Mouse (Mus musculus) erythroid progenitor cell, adult 5-6 weeks (primary cell): ENCODE results near the gene Fam171a2. TPM values are rescaled to one million over a fixed set of nuclear protein-coding genes. Genes with fewer than 3 reads are reported as not detected.
"Not testable (repeated sequence)": the region's sequence is repeated elsewhere in the genome, so short reads cannot be mapped to it uniquely, and the experiment has no call there.

Source experiments
- ATAC-seq: replicated peaks from 2 replicates; pipeline ENCODE4 v1.8.0; 2016; ENCODE audit warnings: moderate number of reproducible peaks, mild to moderate bottlenecking, moderate TSS enrichment, inconsistent platforms; ENCODE audit not compliant: poor library complexity, low FRiP score, severe bottlenecking
- total RNA-seq, 2 experiments: library from RNA; stranded (forward) in 1 of 2; stranded (reverse) in 1 of 2; fragments of 150-400 nt in 1 of 2; fragments of 186-747, 209-891 nt in 1 of 2; gene quantifications; 2 replicates each; pipeline versions ENCODE4 v1.2.3 to v1.2.4; 2015 to 2017; ENCODE audit warnings: low replicate concordance in 2 of 2

The Fam171a2 gene
- total RNA-seq, 2 experiments from 2014 or later: not detected

DNA sequence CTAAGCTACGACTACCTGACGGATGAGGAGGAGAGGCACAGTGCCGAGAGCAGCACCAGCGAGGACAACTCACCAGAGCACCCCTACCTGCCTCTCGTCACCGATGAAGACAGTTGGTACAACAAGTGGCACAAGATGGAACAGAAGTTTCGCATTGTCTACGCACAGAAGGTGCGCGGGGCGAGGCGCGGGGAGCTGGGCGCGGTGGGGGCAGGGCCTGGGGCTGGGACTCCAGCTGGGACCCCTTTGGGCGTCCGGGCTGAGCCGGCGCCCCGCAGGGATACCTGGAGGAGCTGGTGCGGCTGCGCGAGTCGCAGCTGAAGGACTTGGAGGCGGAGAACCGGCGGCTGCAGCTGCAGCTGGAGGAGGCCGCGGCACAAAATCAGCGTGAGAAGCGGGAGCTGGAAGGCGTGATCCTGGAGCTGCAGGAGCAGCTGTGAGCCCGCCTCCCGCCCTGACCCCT, 47.8 kb downstream of the Fam171a2 start:
- no peak for ATAC-seq

DNA sequence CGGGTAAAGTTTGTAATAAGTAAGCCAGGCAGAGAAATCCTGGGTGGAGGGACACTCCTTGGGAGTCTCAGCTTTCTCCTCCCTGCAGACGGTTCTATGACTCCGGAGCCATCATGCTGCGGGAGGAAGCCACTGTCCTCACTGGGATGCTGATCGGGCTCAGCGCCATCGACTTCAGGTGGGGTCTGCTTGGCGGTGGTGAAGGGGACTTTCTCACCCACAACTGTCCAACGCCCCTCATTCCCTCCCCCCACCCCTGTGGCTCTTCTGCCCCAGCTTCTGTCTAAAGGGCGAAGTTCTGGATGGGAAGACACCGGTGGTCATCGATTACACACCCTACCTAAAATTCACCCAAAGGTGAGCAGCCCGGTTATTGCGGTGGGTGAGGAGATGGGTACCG, 48.4 kb downstream of the Fam171a2 start:
- ATAC-seq: no peak

DNA sequence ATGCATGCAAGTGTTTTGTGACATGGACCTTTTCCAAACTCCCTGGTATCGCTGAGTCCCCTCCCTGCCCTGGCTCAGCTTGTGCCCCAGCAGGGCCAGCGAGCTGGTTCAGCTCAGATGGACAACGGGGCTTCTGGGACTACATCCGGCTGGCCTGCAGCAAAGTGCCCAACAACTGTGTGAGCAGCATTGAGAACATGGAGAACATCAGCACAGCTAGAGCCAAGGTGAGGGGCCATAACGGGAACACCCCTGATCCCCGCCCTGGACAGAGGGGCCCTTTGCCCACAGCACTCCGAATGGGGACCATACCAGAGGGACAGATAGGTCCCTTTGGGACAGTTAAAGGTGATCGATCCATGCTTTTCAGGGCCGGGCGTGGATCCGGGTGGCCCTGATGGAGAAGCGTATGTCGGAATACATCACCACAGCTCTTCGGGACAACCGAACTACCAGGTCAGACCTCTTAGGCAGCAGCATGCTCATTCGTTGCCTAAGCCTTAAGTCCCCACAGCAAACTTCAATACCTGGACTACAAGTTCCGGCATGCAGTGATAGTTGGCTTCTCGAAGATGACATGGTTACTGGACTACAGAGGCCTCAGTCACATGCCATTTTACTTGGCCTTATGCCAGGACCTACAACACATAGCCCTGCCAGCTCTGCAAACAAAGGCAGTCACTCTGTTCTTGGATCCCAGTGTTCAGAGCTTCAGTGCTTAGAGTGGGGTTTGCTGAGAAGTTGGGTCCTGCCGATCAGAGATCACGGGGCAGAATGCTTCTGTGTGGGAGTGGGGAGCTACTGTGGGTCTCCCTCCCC, 49.3 kb downstream of the Fam171a2 start:
- no peak for ATAC-seq

DNA sequence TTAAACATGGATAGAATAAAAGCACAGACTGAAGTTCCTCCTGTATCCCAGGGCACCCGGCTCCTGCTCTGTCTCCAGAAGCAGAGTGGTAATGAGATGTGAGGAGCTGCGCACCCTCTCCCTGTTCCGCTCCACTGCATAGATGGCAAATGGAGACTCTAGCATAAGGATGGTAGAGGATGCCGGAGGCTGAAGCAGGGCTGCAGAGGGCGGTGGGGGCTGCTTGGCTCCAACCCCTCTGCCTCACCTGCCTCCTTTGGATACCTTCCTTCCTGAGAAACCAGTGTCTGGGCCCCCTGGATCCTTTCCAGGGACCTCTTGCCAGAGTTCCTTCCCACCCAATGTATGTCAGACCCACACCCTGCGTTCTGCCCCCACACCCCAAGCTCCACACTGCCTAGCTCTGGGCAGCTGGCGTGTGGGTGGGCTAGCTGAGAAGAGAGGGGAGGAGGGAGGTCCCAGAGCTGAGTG, 50.8 kb downstream of the Fam171a2 start:
- ATAC-seq: no peak

DNA sequence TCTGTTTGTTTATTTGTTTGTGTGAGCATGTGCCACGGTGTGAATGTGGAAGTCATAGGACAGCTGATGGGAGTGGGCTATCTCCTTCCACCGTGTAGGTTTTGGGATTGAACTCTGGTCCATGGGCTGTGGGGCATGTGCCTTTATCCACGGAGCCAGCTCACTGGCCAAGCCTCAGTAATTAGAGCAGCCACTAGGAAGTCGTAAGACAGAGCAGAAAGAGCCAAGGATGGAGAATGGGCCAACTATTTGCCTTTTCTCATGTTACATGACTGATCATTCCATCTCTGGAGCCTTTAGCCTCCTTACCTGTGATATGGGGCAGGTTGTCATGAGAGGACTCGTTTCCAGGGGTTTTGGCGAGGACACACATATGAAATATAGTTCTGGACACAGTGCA, 51.2 kb downstream of the Fam171a2 start:
- ATAC-seq: no peak

DNA sequence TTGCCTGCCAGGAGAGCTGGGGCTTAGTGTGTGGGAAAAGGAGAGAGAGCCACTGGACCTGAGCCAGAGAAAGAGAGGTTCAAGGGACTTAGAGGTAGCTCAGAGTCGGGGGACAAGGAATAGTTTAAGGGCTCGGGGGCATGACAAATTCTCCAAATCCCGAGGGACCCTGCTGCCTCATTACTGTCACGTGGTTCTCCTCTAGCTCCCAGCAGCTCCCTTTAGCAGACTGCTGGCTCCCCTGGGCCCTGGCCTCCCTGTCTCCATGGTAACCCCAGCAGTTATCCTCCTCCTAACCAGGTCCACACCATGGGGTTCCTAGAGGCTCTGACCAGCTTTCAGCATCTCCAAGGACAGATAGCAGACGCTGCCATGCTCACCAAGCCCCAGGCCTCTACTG, 52.2 kb downstream of the Fam171a2 start:
- ATAC-seq: no peak

DNA sequence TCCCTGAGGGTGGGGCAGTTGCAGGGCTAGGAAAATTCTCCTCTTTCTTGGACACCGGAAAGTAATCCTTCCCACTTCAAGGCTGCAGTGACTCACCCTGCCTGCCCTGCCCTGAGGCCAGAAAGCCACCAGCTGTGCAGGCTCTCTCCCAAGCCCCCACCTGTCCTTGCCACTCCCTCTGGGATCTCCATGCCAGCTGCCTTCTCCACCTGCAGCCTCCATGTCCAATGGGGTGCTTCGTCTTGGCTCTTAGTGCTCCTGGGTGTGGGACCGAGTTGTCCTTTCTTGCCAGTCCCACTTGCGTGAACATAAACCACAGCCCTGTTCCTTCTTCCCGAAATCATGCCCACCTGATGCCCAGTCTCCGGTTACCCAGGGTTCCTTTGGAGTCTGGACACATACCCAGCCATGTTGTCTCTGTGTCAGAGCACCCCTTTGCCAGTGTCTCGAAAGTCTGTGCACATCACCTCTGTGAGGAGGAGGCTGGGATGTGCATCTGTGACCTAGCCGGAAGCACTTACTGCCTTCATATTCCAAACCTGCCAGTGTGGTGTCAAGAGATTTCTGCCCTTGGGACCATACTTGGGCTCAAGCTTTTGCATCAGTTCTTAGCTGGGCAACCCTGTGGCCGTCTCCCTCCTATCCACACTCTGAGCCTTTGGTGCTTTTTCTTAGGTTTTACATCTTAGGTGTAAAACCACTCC, 52.9 kb downstream of the Fam171a2 start:
- ATAC-seq: no peak

DNA sequence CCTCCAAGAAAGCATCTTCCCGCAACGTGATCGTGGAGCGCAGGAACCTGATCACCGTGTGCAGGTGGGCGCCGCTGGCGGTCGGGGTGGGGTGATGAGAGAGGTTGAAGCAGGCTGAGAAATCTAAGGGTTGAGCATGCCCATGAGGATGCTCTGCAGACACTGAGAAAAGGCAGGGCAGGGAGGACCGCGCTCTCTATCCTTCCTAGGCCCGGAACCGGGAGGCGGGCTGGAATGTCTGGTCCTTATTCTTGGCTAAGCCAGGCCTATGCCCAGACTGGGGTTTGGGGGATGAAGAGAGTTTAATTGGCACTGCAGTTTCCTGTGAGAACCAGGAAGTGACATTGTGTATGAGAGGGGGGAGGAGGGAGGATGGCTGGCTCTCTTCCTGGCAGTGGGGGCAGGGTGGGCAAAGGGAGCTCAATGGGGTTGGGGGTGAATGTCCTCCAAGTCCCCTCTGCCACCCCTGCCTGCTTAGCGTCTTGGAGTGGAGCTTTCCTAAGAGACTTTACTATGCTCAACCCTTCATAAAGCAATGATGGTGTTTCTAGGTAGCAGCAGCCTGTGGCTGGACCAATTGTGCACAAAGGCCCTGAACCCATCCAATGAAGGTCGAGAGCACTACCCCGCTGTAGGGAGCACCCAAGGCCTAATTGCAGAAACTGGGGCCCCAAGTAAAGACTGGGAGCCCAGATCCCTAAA, 53.6 kb downstream of the Fam171a2 start:
- ATAC-seq: no peak

DNA sequence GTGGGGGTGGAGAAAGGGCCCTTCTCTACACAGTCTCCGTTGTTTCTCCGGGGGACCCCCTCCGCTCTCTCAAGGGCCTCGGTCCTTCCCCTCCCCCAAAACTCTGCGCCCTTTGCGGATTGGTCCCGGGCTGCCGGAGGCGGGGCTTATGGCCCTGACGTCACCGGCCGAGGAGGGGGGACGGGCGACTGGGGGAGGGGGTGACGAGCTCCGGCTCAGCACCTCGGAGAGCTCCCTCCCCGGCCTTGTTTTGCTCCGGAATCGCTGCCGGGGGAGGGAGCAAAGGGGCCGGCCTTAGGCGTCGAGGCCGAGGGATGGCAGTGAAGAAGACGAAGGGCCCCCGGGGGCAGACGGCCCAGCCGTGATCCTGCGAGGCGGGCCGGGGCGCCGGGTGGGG, 54.2 kb downstream of the Fam171a2 start, which contains the start of gene Rundc3a:
Gene Rundc3a, plus strand, starts transcription at position 166 of the 397 bp plus-strand sequence.
- ATAC-seq: no peak

DNA sequence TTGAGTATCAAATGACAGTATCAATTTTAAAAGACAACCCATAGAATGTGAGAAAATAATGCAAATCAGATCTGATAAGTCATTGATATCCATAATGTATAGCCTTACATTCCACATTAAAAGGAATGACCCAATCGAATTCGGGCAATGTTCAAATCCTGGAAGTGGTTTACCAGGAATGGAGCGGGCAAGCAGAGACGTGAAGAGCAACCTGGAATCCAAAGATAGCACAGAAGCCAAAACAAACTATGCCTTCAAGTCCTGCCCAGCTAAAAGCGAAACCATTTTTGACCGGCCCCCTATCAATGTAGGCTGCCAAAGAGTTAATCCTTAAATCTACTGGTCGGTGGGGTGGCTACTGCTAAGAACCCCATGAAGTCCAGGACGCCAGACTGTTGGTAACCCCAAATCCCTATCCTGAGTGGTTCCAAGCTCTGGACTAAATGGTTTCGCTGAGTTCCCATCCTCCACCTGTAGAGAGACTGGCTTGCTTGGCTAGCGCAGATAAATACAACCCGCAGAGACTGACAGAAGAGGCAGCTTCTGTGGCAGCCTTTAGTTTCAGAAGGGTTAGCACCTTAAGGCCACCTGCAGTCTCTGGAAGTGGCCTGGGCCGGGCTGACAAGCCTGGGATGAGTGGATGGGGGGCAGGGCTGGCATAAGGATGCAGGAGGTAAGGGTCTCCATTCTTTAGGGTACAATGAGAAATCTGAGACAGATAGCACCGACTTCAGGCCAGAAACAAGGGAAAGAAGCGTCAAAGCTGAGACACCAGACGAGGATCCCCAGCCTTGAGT, 54.8 kb downstream of the Fam171a2 start:
- no peak for ATAC-seq

DNA sequence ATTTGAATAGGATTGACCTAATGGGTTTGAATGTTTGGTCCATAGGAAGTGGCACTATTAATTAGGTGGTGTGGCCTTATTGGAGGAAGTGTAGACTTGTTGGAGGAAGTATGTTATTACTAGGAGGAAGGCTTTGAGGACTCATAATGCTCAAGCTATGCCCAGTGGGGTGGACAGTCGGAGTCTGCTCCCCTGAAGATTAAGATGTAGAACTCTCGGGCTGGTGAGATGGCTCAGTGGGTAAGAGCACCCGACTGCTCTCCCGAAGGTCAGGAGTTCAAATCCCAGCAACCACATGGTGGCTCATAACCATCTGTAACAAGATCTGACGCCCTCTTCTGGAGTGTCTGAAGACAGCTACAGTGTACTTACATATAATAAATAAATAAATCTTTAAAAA, 58.0 kb downstream of the Fam171a2 start:
- not testable (repeated sequence) for ATAC-seq

Other genes with a start within 250 kb of the Fam171a2 start
- 11.9 and 36.9 TPM in 2 replicates for gene Hdac5, start 217.5 kb downstream of the Fam171a2 start, total RNA-seq (2015; ENCODE audit: low replicate concordance)
- 6.4 and 9.9 TPM in 2 replicates for gene Hdac5, start 217.5 kb downstream of the Fam171a2 start, total RNA-seq (2017; ENCODE audit: low replicate concordance)
- gene BC030867, start 198.8 kb downstream of the Fam171a2 start, total RNA-seq (2015; ENCODE audit: low replicate concordance): 26.7 and 30.2 TPM in 2 replicates
- gene BC030867, start 198.8 kb downstream of the Fam171a2 start, total RNA-seq (2017; ENCODE audit: low replicate concordance): 14.4 and 14.5 TPM in 2 replicates
- gene Asb16, start 178.9 kb downstream of the Fam171a2 start, total RNA-seq (2015; ENCODE audit: low replicate concordance): not detected in 2 replicates
- gene Asb16, start 178.9 kb downstream of the Fam171a2 start, total RNA-seq (2017; ENCODE audit: low replicate concordance): not detected in 2 replicates
- 46.1 and 52.6 TPM in 2 replicates for gene Tmub2, start 162.8 kb downstream of the Fam171a2 start, total RNA-seq (2015; ENCODE audit: low replicate concordance)
- gene Tmub2, start 162.8 kb downstream of the Fam171a2 start, total RNA-seq (2017; ENCODE audit: low replicate concordance): 36.9 and 43.5 TPM in 2 replicates
- gene Atxn7l3, start 151.1 kb downstream of the Fam171a2 start, total RNA-seq (2015; ENCODE audit: low replicate concordance): 14.3 and 22.0 TPM in 2 replicates
- gene Atxn7l3, start 151.1 kb downstream of the Fam171a2 start, total RNA-seq (2017; ENCODE audit: low replicate concordance): 9.8 and 16.8 TPM in 2 replicates
- 77.5 and 82.2 TPM in 2 replicates for gene Ubtf, start 127.9 kb downstream of the Fam171a2 start, total RNA-seq (2015; ENCODE audit: low replicate concordance)
- 281 and 468 TPM in 2 replicates for gene Ubtf, start 127.9 kb downstream of the Fam171a2 start, total RNA-seq (2017; ENCODE audit: low replicate concordance)
- 5,198 and 5,361 TPM in 2 replicates for gene Slc4a1, start 81.5 kb downstream of the Fam171a2 start, total RNA-seq (2015; ENCODE audit: low replicate concordance)
- 5,184 and 5,388 TPM in 2 replicates for gene Slc4a1, start 81.5 kb downstream of the Fam171a2 start, total RNA-seq (2017; ENCODE audit: low replicate concordance)
- gene Rundc3a, start 54.3 kb downstream of the Fam171a2 start, total RNA-seq (2015; ENCODE audit: low replicate concordance): not detected in 2 replicates
- gene Rundc3a, start 54.3 kb downstream of the Fam171a2 start, total RNA-seq (2017; ENCODE audit: low replicate concordance): not detected in 2 replicates
- 211 and 271 TPM in 2 replicates for gene Slc25a39, start 39.7 kb downstream of the Fam171a2 start, total RNA-seq (2015; ENCODE audit: low replicate concordance)
- 78.9 and 80.8 TPM in 2 replicates for gene Slc25a39, start 39.7 kb downstream of the Fam171a2 start, total RNA-seq (2017; ENCODE audit: low replicate concordance)
- gene Grn, start 17.4 kb downstream of the Fam171a2 start, total RNA-seq (2015; ENCODE audit: low replicate concordance): 90.1 and 125 TPM in 2 replicates
- gene Grn, start 17.4 kb downstream of the Fam171a2 start, total RNA-seq (2017; ENCODE audit: low replicate concordance): 38.5 and 49.9 TPM in 2 replicates
- 4.2 and 15.9 TPM in 2 replicates for gene Itga2b, start 22.4 kb upstream of the Fam171a2 start, total RNA-seq (2015; ENCODE audit: low replicate concordance)
- 20.4 and 34.3 TPM in 2 replicates for gene Itga2b, start 22.4 kb upstream of the Fam171a2 start, total RNA-seq (2017; ENCODE audit: low replicate concordance)
- gene Gpatch8, start 108.7 kb upstream of the Fam171a2 start, total RNA-seq (2015; ENCODE audit: low replicate concordance): 50.5 and 65.4 TPM in 2 replicates
- gene Gpatch8, start 108.7 kb upstream of the Fam171a2 start, total RNA-seq (2017; ENCODE audit: low replicate concordance): 57.3 and 90.6 TPM in 2 replicates
- gene Gm11627, start 131.8 kb upstream of the Fam171a2 start, total RNA-seq (2015; ENCODE audit: low replicate concordance): not detected in 2 replicates
- not detected in 2 replicates for gene Gm11627, start 131.8 kb upstream of the Fam171a2 start, total RNA-seq (2017; ENCODE audit: low replicate concordance)
- gene Fzd2, start 156.7 kb upstream of the Fam171a2 start, total RNA-seq (2015; ENCODE audit: low replicate concordance): not detected in 2 replicates
- not detected in 2 replicates for gene Fzd2, start 156.7 kb upstream of the Fam171a2 start, total RNA-seq (2017; ENCODE audit: low replicate concordance)
- not detected in 2 replicates for gene Meioc, start 216.0 kb upstream of the Fam171a2 start, total RNA-seq (2015; ENCODE audit: low replicate concordance)
- not detected in 2 replicates for gene Meioc, start 216.0 kb upstream of the Fam171a2 start, total RNA-seq (2017; ENCODE audit: low replicate concordance)